Mouse (Mus musculus): ENCODE results near the gene Fam118a. TPM values are rescaled to one million over a fixed set of nuclear protein-coding genes. Genes with fewer than 3 reads are reported as not detected.
"Not testable (repeated sequence)": the region's sequence is repeated elsewhere in the genome, so short reads cannot be mapped to it uniquely, and the experiment has no call there.

Fam118a gene
- 17.4 and 17.5 TPM in 2 replicates for polyA plus RNA-seq (2014; fragmentation: Nextera tagmentation; extraction: Ambion mirVana)

- H3K27ac ChIP-seq (replicated peaks in 1 of 2; ENCODE audit: control insufficient read depth in 1 of 2, insufficient read depth in 1 of 2, low read depth in 2 of 2, low read length in 2 of 2); H3K27me3 ChIP-seq (ENCODE audit: control insufficient read depth, insufficient read depth, low read length); H3K4me3 ChIP-seq (ENCODE audit: control insufficient read depth in 1 of 2, insufficient read depth in 1 of 2, low read depth in 1 of 2, low read length in 2 of 2); H3K36me3 ChIP-seq (ENCODE audit: control insufficient read depth, insufficient read depth, low read length); H3K4me2 ChIP-seq (ENCODE audit: low read length); H3K4me1 ChIP-seq (ENCODE audit: control insufficient read depth in 2 of 2, insufficient read depth in 2 of 2, low read length in 2 of 2); ATAC-seq (ENCODE audit: insufficient number of reproducible peaks, insufficient read depth, low FRiP score, low read depth); H3K9ac ChIP-seq (ENCODE audit: low read length); H3K9me3 ChIP-seq (ENCODE audit: control insufficient read depth, low read length): not testable (repeated sequence)
- WGBS: 39% methylated on average over 1 of the region's 1 CpGs
Measured at GRCm38 (mm10) chr15:85028648-85029047, at the start of gene Fam118a. Gene Fam118a, plus strand, starts transcription at chr15:85028948.

- Histone ChIP-seq H3K9me3 (ENCODE audit: control insufficient read depth, low read length) (no peaks in the 10 kb centered on the region), H3K36me3 (ENCODE audit: control insufficient read depth, insufficient read depth, low read length) (no peaks in the 10 kb centered on the region), H3K4me3 (ENCODE audit: control insufficient read depth in 1 of 2, insufficient read depth in 1 of 2, low read depth in 1 of 2, low read length in 2 of 2) (no peak overlapping the region), H3K4me1 (ENCODE audit: control insufficient read depth in 2 of 2, insufficient read depth in 2 of 2, low read length in 2 of 2) (no peaks in the 10 kb centered on the region; a peak in 1 of 4 replicates), H3K9ac (ENCODE audit: low read length) (no peak overlapping the region), H3K27ac (replicated peaks in 1 of 2; ENCODE audit: control insufficient read depth in 1 of 2, insufficient read depth in 1 of 2, low read depth in 2 of 2, low read length in 2 of 2) (no peak overlapping the region), H3K4me2 (ENCODE audit: low read length) (no peak overlapping the region), H3K27me3 (ENCODE audit: control insufficient read depth, insufficient read depth, low read length) (no peaks in the 10 kb centered on the region)
- WGBS: 60% methylated on average over 9 of the region's 9 CpGs
- no peak for ATAC-seq (ENCODE audit: insufficient number of reproducible peaks, insufficient read depth, low FRiP score, low read depth)
Measured at GRCm38 (mm10) chr15:84981609-84982313, 47.0 kb upstream of the Fam118a start.

- H3K4me1 ChIP-seq (ENCODE audit: control insufficient read depth in 2 of 2, insufficient read depth in 2 of 2, low read length in 2 of 2): no peaks in the 10 kb centered on the region; a peak in 2 of 4 replicates
- 79% methylated on average over 3 of the region's 3 CpGs for WGBS
Measured at GRCm38 (mm10) chr15:84982888-84983287, 45.9 kb upstream of the Fam118a start.

GRCm38 (mm10) chr15:84983721-84984120, 45.0 kb upstream of the Fam118a start:
- ATAC-seq (ENCODE audit: insufficient number of reproducible peaks, insufficient read depth, low FRiP score, low read depth): no peak
- no peaks in the 10 kb centered on the region for H3K36me3 ChIP-seq (ENCODE audit: control insufficient read depth, insufficient read depth, low read length)
- no peak overlapping the region for H3K4me3 ChIP-seq (ENCODE audit: control insufficient read depth in 1 of 2, insufficient read depth in 1 of 2, low read depth in 1 of 2, low read length in 2 of 2)
- WGBS: 72% methylated on average over 7 of the region's 7 CpGs
- no peaks in the 10 kb centered on the region for H3K9me3 ChIP-seq (ENCODE audit: control insufficient read depth, low read length)
- H3K9ac ChIP-seq (ENCODE audit: low read length): no peak overlapping the region
- no peaks in the 10 kb centered on the region for H3K27me3 ChIP-seq (ENCODE audit: control insufficient read depth, insufficient read depth, low read length)
- H3K4me2 ChIP-seq (ENCODE audit: low read length): no peak overlapping the region
- peaks cover 4 to 5% of the 10 kb centered on the region in 2 experiments for H3K4me1 ChIP-seq (ENCODE audit: control insufficient read depth in 2 of 2, insufficient read depth in 2 of 2, low read length in 2 of 2)
- no peak overlapping the region for H3K27ac ChIP-seq (replicated peaks in 1 of 2; ENCODE audit: control insufficient read depth in 1 of 2, insufficient read depth in 1 of 2, low read depth in 2 of 2, low read length in 2 of 2)

More at GRCm38 (mm10) chr15:84982888-84983287, 45.9 kb upstream of the Fam118a start:
- no peaks in the 10 kb centered on the region for H3K36me3 ChIP-seq (ENCODE audit: control insufficient read depth, insufficient read depth, low read length)
- ATAC-seq (ENCODE audit: insufficient number of reproducible peaks, insufficient read depth, low FRiP score, low read depth): no peak
- no peak overlapping the region for H3K4me3 ChIP-seq (ENCODE audit: control insufficient read depth in 1 of 2, insufficient read depth in 1 of 2, low read depth in 1 of 2, low read length in 2 of 2)
- H3K27ac ChIP-seq (replicated peaks in 1 of 2; ENCODE audit: control insufficient read depth in 1 of 2, insufficient read depth in 1 of 2, low read depth in 2 of 2, low read length in 2 of 2): no peak overlapping the region
- no peak overlapping the region for H3K4me2 ChIP-seq (ENCODE audit: low read length)
- no peaks in the 10 kb centered on the region for H3K9me3 ChIP-seq (ENCODE audit: control insufficient read depth, low read length)
- no peak overlapping the region for H3K9ac ChIP-seq (ENCODE audit: low read length)
- H3K27me3 ChIP-seq (ENCODE audit: control insufficient read depth, insufficient read depth, low read length): no peaks in the 10 kb centered on the region

GRCm38 (mm10) chr15:84985516-84986160, 43.1 kb upstream of the Fam118a start:
- WGBS: 84% methylated on average over 12 of the region's 12 CpGs

GRCm38 (mm10) chr15:84986171-84987019, 42.4 kb upstream of the Fam118a start:
- Histone ChIP-seq H3K4me2 (ENCODE audit: low read length) (peak overlapping the region; percentile 97), H3K27ac (replicated peaks in 1 of 2; ENCODE audit: control insufficient read depth in 1 of 2, insufficient read depth in 1 of 2, low read depth in 2 of 2, low read length in 2 of 2) (no peak overlapping the region), H3K36me3 (ENCODE audit: control insufficient read depth, insufficient read depth, low read length) (no peaks in the 10 kb centered on the region), H3K9ac (ENCODE audit: low read length) (peak overlapping the region; percentile 92), H3K9me3 (ENCODE audit: control insufficient read depth, low read length) (no peaks in the 10 kb centered on the region), H3K4me3 (ENCODE audit: control insufficient read depth in 1 of 2, insufficient read depth in 1 of 2, low read depth in 1 of 2, low read length in 2 of 2) (peak overlapping the region; percentile 53 to 78), H3K27me3 (ENCODE audit: control insufficient read depth, insufficient read depth, low read length) (no peaks in the 10 kb centered on the region), H3K4me1 (ENCODE audit: control insufficient read depth in 2 of 2, insufficient read depth in 2 of 2, low read length in 2 of 2) (peaks cover 4 to 5% of the 10 kb centered on the region in 2 experiments)
- ATAC-seq (ENCODE audit: insufficient number of reproducible peaks, insufficient read depth, low FRiP score, low read depth): no peak
- 78% methylated on average over 4 of the region's 4 CpGs for WGBS

More at GRCm38 (mm10) chr15:84985516-84986160, 43.1 kb upstream of the Fam118a start:
- Histone ChIP-seq H3K36me3 (ENCODE audit: control insufficient read depth, insufficient read depth, low read length) (no peaks in the 10 kb centered on the region), H3K4me3 (ENCODE audit: control insufficient read depth in 1 of 2, insufficient read depth in 1 of 2, low read depth in 1 of 2, low read length in 2 of 2) (no peak overlapping the region), H3K27ac (replicated peaks in 1 of 2; ENCODE audit: control insufficient read depth in 1 of 2, insufficient read depth in 1 of 2, low read depth in 2 of 2, low read length in 2 of 2) (no peak overlapping the region), H3K27me3 (ENCODE audit: control insufficient read depth, insufficient read depth, low read length) (no peaks in the 10 kb centered on the region), H3K9me3 (ENCODE audit: control insufficient read depth, low read length) (no peaks in the 10 kb centered on the region), H3K4me1 (ENCODE audit: control insufficient read depth in 2 of 2, insufficient read depth in 2 of 2, low read length in 2 of 2) (peaks cover 4 to 5% of the 10 kb centered on the region in 2 experiments), H3K4me2 (ENCODE audit: low read length) (no peak overlapping the region), H3K9ac (ENCODE audit: low read length) (no peak overlapping the region)
- no peak for ATAC-seq (ENCODE audit: insufficient number of reproducible peaks, insufficient read depth, low FRiP score, low read depth)

- Histone ChIP-seq H3K36me3 (ENCODE audit: control insufficient read depth, insufficient read depth, low read length) (no peaks in the 10 kb centered on the region), H3K4me2 (ENCODE audit: low read length) (peak overlapping the region; percentile 97), H3K9me3 (ENCODE audit: control insufficient read depth, low read length) (no peaks in the 10 kb centered on the region), H3K27ac (replicated peaks in 1 of 2; ENCODE audit: control insufficient read depth in 1 of 2, insufficient read depth in 1 of 2, low read depth in 2 of 2, low read length in 2 of 2) (peak overlapping the region in 1 of 2 experiments; percentile 67; a peak in 2 of 4 replicates), H3K27me3 (ENCODE audit: control insufficient read depth, insufficient read depth, low read length) (no peaks in the 10 kb centered on the region), H3K4me3 (ENCODE audit: control insufficient read depth in 1 of 2, insufficient read depth in 1 of 2, low read depth in 1 of 2, low read length in 2 of 2) (peak overlapping the region; percentile 53 to 78), H3K4me1 (ENCODE audit: control insufficient read depth in 2 of 2, insufficient read depth in 2 of 2, low read length in 2 of 2) (peaks cover 4 to 5% of the 10 kb centered on the region in 2 experiments), H3K9ac (ENCODE audit: low read length) (peak overlapping the region; percentile 92)
- 2% methylated on average over 46 of the region's 53 CpGs for WGBS
- ATAC-seq (ENCODE audit: insufficient number of reproducible peaks, insufficient read depth, low FRiP score, low read depth): peak; percentile 36
Measured at GRCm38 (mm10) chr15:84987020-84987815, 41.5 kb upstream of the Fam118a start.

All from heart, embryonic 14.5 days (tissue).